Mouse (Mus musculus): Measurements from ENCODE around the gene Cfap157. TPM values are rescaled to one million over a fixed set of nuclear protein-coding genes. Genes with fewer than 3 reads are reported as not detected.

Gene Cfap157
- total and polyA plus RNA-seq, 2 experiments from 2014 or later: 0.22 TPM; not detected in 1

DNA sequence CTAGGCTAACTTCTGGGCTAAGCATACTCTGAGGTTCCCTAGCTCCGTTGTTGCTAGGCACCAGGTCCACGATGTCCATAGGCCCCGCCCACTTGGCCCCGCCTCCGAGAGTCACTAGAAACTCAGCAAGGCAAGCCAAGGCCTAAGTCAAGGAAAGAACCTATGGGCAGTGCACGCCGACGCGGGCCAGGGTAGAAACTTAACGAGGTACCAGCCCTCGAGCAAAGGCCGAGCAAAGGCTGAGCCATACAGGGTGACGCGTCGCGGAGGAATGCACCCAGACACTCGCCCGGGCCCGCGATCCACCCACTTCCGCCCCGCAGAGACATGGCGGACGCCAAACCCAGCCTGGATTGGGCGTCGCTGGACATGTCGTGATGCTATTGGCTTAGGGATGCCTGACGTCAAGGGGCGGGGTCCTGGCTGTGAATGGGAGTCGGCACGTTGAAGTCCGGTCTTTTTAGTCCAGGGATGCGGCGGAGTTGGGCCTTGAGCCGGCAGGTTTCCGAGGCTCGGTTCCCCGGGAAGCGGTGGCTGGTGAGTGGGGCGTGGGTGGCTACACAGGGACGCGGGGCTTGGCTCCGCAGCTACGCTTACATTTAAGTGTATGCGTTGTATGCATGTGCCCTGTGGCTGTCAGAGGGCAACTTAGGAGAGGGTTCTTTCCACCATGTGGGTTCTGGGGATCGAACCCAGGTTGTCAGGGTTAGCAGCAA, 8.7 kb downstream of the Cfap157 start, which contains the start of the genes Ttc16 and Ptrh1:
TSS of gene Ttc16 (minus strand) at position 275 of the 716 bp plus-strand sequence.
TSS of gene Ptrh1 (plus strand) at position 428 of the 716 bp plus-strand sequence.
- TF ChIP-seq CTCF (IDR thresholded peaks at IDR 0.05; ENCODE audit: low read depth): no peak
- ATAC-seq (ENCODE audit: insufficient read depth, low read depth) (peak; percentile 98), DNase-seq (ENCODE audit: low spot score) (peak; percentile 97)
- H3K36me3 ChIP-seq (replicated peaks; ENCODE audit: control insufficient read depth, insufficient read depth, low read length): 0 out of 2 replicates have a peak, but pooled peaks cover 3% of the 10 kb centered on the region
- no peaks in the 10 kb centered on the region for H3K9me3 ChIP-seq (replicated peaks; ENCODE audit: control insufficient read depth, low read length)
- WGBS: under 1% methylated on average over 46 of the region's 46 CpGs
- peak within 1 kb of the TSS; percentile 55 for H3K4me3 ChIP-seq (ENCODE audit: low read depth, low read length)
- peak within 1 kb of the TSS; percentile 28 for H3K9ac ChIP-seq (replicated peaks; ENCODE audit: low read depth, low read length)
- peak within 1 kb of the TSS; percentile 58 for H3K27ac ChIP-seq (ENCODE audit: low read depth)
- H3K27me3 ChIP-seq (ENCODE audit: control insufficient read depth, insufficient read depth, low read length): no peaks in the 10 kb centered on the region
- H3K4me1 ChIP-seq (ENCODE audit: control insufficient read depth, insufficient read depth): peaks cover 6% of the 10 kb centered on the region; the same call in 1 of the 2 replicates
- peak within 1 kb of the TSS; percentile 63 for H3K4me2 ChIP-seq (ENCODE audit: low read depth, low read length)

DNA sequence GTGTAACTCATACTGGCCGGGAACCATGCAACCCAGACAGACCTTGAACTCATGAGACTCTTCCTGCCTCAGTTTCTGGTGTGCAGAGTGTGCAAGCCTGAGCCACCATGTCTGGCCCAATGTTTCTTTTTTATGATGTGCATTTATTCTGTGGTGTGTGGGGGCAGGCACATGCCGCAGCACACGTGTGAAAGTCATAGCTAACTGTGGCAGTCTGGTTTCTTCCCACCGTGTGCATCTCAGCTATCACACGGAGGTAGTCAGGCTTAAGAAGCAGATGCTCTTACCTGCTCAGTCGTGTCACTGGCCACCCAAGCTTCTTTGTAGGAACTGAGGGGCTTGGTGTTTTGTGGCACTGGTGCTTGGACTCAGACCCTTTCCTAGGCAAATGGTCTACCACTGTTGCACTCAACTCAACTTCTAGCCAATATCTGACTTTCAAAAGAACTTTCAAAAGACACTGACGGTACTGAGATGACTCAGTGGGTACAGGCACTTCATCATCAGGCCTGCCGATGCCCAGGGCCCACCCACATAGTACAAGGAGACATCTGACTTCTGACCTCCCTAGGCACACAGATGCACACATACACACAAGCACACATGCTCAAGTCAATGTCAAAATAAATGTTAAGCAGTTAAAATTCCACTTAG, 11.5 kb downstream of the Cfap157 start:
- no peak overlapping the region for H3K4me2 ChIP-seq (ENCODE audit: low read depth, low read length)
- peaks cover 6% of the 10 kb centered on the region; the same call in 1 of the 2 replicates for H3K4me1 ChIP-seq (ENCODE audit: control insufficient read depth, insufficient read depth)
- H3K36me3 ChIP-seq (replicated peaks; ENCODE audit: control insufficient read depth, insufficient read depth, low read length): no peaks in the 10 kb centered on the region
- ATAC-seq (ENCODE audit: insufficient read depth, low read depth) (no peak), DNase-seq (ENCODE audit: low spot score) (no peak)
- no peak overlapping the region for H3K9ac ChIP-seq (replicated peaks; ENCODE audit: low read depth, low read length)
- 78% methylated on average over 8 of the region's 8 CpGs for WGBS
- TF ChIP-seq EP300 (IDR thresholded peaks at IDR 0.05; ENCODE audit: low read depth): no peak
- no peak for TF ChIP-seq CTCF (IDR thresholded peaks at IDR 0.05; ENCODE audit: low read depth)
- no peak overlapping the region for H3K27ac ChIP-seq (ENCODE audit: low read depth)
- H3K4me3 ChIP-seq (ENCODE audit: low read depth, low read length): no peak overlapping the region
- H3K9me3 ChIP-seq (replicated peaks; ENCODE audit: control insufficient read depth, low read length): no peaks in the 10 kb centered on the region
- no peaks in the 10 kb centered on the region for H3K27me3 ChIP-seq (ENCODE audit: control insufficient read depth, insufficient read depth, low read length)

DNA sequence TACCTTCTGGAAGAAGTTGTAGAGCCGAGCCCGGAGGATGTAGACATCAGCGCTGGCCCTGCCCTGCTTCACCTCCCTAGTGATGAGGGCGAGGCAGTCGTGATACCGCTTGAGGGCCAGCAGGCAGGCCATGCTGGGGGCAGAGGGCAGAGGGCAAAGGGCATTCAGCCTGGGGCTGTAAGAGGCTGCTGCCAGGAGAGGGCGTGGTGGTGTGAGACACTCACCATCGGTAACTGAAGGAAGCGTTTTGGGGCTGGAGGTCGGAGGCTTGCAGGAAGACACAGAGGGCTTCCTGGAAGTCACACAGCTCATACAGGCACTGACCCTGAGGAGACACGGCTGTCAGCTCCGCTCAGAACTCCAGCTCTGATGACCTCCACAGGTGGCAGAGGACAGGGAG, 12.3 kb downstream of the Cfap157 start:
- no peaks in the 10 kb centered on the region for H3K36me3 ChIP-seq (replicated peaks; ENCODE audit: control insufficient read depth, insufficient read depth, low read length)
- no peaks in the 10 kb centered on the region for H3K27me3 ChIP-seq (ENCODE audit: control insufficient read depth, insufficient read depth, low read length)
- no peak overlapping the region for H3K4me3 ChIP-seq (ENCODE audit: low read depth, low read length)
- no peak overlapping the region for H3K4me2 ChIP-seq (ENCODE audit: low read depth, low read length)
- no peak overlapping the region for H3K9ac ChIP-seq (replicated peaks; ENCODE audit: low read depth, low read length)
- TF ChIP-seq EP300 (IDR thresholded peaks at IDR 0.05; ENCODE audit: low read depth) (no peak), CTCF (IDR thresholded peaks at IDR 0.05; ENCODE audit: low read depth) (no peak)
- WGBS: 22% methylated on average over 12 of the region's 12 CpGs
- ATAC-seq (ENCODE audit: insufficient read depth, low read depth) (no peak), DNase-seq (ENCODE audit: low spot score) (no peak)
- no peaks in the 10 kb centered on the region for H3K9me3 ChIP-seq (replicated peaks; ENCODE audit: control insufficient read depth, low read length)
- peaks cover 6% of the 10 kb centered on the region; the same call in 1 of the 2 replicates for H3K4me1 ChIP-seq (ENCODE audit: control insufficient read depth, insufficient read depth)
- H3K27ac ChIP-seq (ENCODE audit: low read depth): no peak overlapping the region

DNA sequence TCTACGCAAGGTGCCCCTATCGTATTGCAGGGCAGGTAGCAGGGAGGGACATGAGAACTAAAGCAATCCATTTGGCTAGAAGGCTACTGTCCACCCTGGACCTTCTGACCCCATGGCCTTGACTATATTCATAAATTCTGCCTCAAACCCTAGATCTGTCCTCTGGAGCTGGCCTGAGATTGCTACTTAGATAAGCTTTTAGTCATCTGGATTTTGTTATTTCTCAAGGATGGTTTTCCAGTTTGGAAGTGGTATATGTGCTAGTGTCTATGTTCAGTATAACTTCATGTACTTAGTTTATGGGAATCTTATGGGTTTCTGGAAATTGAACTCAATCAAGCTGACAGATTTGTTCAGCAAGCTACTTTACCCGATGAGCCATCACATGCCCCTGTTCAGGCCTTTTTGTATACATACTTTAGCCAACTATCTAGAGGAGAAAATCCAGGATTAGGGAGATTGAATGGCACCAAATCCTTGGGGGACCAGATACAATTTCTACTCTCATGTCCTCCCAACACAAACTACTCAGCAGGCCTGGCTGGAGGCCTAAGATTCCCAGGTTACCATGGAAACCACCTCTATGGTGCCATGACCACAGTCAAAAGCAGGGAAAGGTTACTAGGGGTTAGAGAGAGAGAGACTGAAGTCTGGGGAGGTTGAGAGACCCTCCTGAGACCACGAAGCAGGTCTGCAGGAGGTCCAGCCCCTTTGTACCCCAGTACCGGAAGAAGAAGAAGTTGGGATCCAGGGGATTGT, 14.7 kb downstream of the Cfap157 start:
- H3K4me1 ChIP-seq (ENCODE audit: control insufficient read depth, insufficient read depth): no peaks in the 10 kb centered on the region
- H3K9me3 ChIP-seq (replicated peaks; ENCODE audit: control insufficient read depth, low read length): no peaks in the 10 kb centered on the region
- ATAC-seq (ENCODE audit: insufficient read depth, low read depth) (no peak), DNase-seq (ENCODE audit: low spot score) (no peak)
- no peak overlapping the region for H3K9ac ChIP-seq (replicated peaks; ENCODE audit: low read depth, low read length)
- WGBS: 82% methylated on average over 5 of the region's 5 CpGs
- no peaks in the 10 kb centered on the region for H3K36me3 ChIP-seq (replicated peaks; ENCODE audit: control insufficient read depth, insufficient read depth, low read length)
- no peaks in the 10 kb centered on the region for H3K27me3 ChIP-seq (ENCODE audit: control insufficient read depth, insufficient read depth, low read length)
- H3K4me3 ChIP-seq (ENCODE audit: low read depth, low read length): no peak overlapping the region
- TF ChIP-seq EP300 (IDR thresholded peaks at IDR 0.05; ENCODE audit: low read depth) (no peak), CTCF (IDR thresholded peaks at IDR 0.05; ENCODE audit: low read depth) (no peak)
- no peak overlapping the region for H3K27ac ChIP-seq (ENCODE audit: low read depth)
- no peak overlapping the region for H3K4me2 ChIP-seq (ENCODE audit: low read depth, low read length)

DNA sequence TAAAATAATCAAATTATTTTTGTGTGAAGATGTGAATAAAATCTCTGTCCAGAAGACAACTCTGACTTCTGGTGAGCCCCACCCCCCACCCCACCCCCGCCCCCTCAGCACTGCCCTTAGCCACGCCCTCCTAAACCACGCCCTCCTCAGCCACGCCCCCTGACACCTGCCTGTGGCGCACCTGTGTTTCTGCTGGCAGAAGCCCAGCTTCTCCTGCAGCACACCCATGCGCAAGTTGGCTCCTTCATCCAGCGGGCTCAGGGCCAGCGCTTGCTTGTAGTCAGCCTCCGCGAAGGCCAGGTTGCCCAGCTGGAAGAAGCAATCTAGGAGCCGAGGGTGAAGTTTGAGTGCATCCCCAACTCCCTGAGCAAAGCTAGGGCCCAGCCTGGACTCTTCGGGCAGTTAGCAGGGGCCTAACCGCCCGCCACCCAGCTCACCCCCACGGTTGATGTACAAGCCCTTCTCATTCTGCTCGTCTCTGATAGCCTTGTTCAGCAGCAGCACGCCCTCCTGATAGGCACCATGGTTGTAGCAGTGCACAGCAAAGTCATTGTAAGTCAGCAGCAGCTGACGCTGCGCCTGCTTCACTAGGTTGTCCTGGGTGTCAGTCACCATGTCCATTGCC, 15.5 kb downstream of the Cfap157 start:
- Histone ChIP-seq H3K4me2 (ENCODE audit: low read depth, low read length) (no peak overlapping the region), H3K36me3 (replicated peaks; ENCODE audit: control insufficient read depth, insufficient read depth, low read length) (no peaks in the 10 kb centered on the region), H3K9me3 (replicated peaks; ENCODE audit: control insufficient read depth, low read length) (no peaks in the 10 kb centered on the region), H3K4me1 (ENCODE audit: control insufficient read depth, insufficient read depth) (no peaks in the 10 kb centered on the region), H3K9ac (replicated peaks; ENCODE audit: low read depth, low read length) (no peak overlapping the region), H3K27me3 (ENCODE audit: control insufficient read depth, insufficient read depth, low read length) (no peaks in the 10 kb centered on the region), H3K27ac (ENCODE audit: low read depth) (no peak overlapping the region), H3K4me3 (ENCODE audit: low read depth, low read length) (no peak overlapping the region)
- ATAC-seq (ENCODE audit: insufficient read depth, low read depth): no peak
- TF ChIP-seq EP300 (IDR thresholded peaks at IDR 0.05; ENCODE audit: low read depth): no peak
- TF ChIP-seq CTCF (IDR thresholded peaks at IDR 0.05; ENCODE audit: low read depth): no peak
- no peak for DNase-seq (ENCODE audit: low spot score)
- WGBS: 50% methylated on average over 19 of the region's 19 CpGs

All from heart, postnatal 0 days (tissue).